Mouse (Mus musculus) myocyte (in vitro differentiated cells): ENCODE results near the gene Gm45261.

Experiments used
- MYOD1 ChIP-seq, 3 experiments: IDR thresholded peaks; one replicate each; pipeline ENCODE4 v1.6.1; 2011; ENCODE audit warnings: control low read depth in 2 of 3, low read depth in 2 of 3, mild to moderate bottlenecking in 2 of 3, moderate library complexity in 1 of 3; ENCODE audit not compliant: insufficient read length in 2 of 3, control insufficient read depth in 1 of 3
- MYOG ChIP-seq, 3 experiments: IDR thresholded peaks; one replicate each; pipeline ENCODE4 v1.6.1; 2011; ENCODE audit warnings: control low read depth in 2 of 3, low read depth in 2 of 3, mild to moderate bottlenecking in 2 of 3; ENCODE audit not compliant: insufficient read length in 2 of 3, control insufficient read depth in 1 of 3, insufficient read depth in 1 of 3
- POLR2A ChIP-seq: IDR thresholded peaks from one replicate; pipeline ENCODE4 v1.6.1; 2011; ENCODE audit warnings: low read depth, mild to moderate bottlenecking, control low read depth, moderate library complexity; ENCODE audit not compliant: insufficient read length
- SRF ChIP-seq: IDR thresholded peaks from one replicate; pipeline ENCODE4 v1.6.1; 2011; ENCODE audit warnings: low read depth; ENCODE audit not compliant: control insufficient read depth, insufficient read length
- TCF12 ChIP-seq: IDR thresholded peaks from one replicate; pipeline ENCODE4 v1.6.1; 2011; ENCODE audit warnings: mild to moderate bottlenecking, control low read depth; ENCODE audit not compliant: poor library complexity, insufficient read depth, severe bottlenecking
- TCF3 ChIP-seq: IDR thresholded peaks from one replicate; pipeline ENCODE4 v1.6.1; 2011; ENCODE audit warnings: low read depth, control low read depth; ENCODE audit not compliant: insufficient read length
- USF1 ChIP-seq: IDR thresholded peaks from one replicate; pipeline ENCODE4 v1.6.1; 2011; ENCODE audit warnings: low read depth, mild to moderate bottlenecking, control low read depth, moderate library complexity

DNA sequence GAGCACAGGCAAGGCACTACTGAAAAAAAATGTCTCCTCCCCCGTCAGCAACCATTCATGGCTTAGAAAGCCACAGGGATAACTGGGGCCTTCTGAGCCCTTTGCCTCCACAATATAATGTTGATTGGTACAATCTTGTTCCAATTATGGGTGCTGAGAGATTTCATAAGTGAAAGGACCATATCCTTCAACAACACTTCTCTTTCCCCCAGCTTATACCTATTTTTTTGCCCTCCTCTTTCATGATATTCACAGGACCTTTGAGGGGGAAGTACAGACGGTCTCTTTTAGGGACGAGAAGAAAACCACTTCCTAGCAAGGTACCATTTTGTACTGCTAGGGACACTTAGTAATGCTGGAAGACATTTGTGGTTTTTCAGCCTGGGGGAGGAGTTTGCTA lies 57.1 kb downstream of the Gm45261 start:
- TF ChIP-seq POLR2A (no peak), TCF12 (no peak), MYOD1 (IDR thresholded peaks at IDR 0.05; ENCODE audit: control insufficient read depth in 1 of 3, insufficient read length in 2 of 3, low read depth in 2 of 3) (no peak), TCF3 (no peak), USF1 (no peak), MYOG (IDR thresholded peaks at IDR 0.05; ENCODE audit: control insufficient read depth in 1 of 3, insufficient read depth in 1 of 3, insufficient read length in 2 of 3, low read depth in 2 of 3) (no peak), SRF (no peak)
